Mouse (Mus musculus) brain, adult 2 months (tissue): ENCODE measurements around the gene Gm10665.
"Not testable (repeated sequence)": the region's sequence is repeated elsewhere in the genome, so short reads cannot be mapped to it uniquely, and the experiment has no call there.

Experiments used
- DNase-seq: peaks from one replicate; pipeline ENCODE4 v3.0.0; 2011; ENCODE audit warnings: low read depth, low spot score

Gene Gm10665

GRCm38 (mm10) chr7:22463975-22464374, at the start of gene Gm10665:
Gene Gm10665, minus strand, starts transcription at chr7:22464075.
- DNase-seq: not testable (repeated sequence)

DNA sequence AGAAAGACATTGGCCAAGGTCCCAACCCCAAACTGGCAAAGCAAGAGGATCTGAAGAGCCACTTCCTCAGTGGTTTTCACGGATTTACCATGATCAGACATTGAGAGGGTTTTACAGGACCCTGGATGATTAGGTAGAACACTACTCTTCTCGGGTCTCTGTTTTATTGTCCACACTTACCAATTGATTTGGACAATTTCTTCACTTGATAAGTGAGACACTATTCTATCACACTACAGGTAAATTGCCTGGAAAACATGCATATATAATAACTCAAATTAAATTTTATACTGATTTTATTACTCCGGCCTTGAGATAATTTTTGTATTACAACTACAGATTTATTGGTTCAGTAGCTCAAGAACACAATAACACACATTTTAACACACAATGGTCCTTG, 35.7 kb upstream of the Gm10665 start, which contains the start of gene Vmn1r151:
Vmn1r151 (minus strand) TSS at position 101 of the 400 bp plus-strand sequence.
- not testable (repeated sequence) for DNase-seq

DNA sequence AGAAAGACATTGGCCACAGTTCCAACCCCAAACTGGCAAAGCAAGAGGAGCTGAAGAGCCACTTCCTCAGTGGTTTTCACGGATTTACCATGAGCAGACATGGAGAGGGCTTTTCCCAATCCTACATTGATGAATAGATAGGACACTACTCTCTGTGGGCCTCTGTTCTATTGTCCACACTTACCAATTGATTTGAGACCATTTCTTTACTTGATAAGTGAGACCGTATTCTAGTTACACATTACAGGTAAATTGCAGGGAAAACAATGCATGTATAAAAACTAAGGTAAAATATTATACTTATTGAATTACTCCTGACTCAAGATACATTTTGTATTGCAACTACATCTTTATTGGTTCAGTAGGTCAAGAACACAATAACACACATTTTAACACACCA, 25.7 kb downstream of the Gm10665 start, which contains the start of gene Vmn1r149:
Vmn1r149 (minus strand) TSS at position 101 of the 400 bp plus-strand sequence.
- DNase-seq: not testable (repeated sequence)

DNA sequence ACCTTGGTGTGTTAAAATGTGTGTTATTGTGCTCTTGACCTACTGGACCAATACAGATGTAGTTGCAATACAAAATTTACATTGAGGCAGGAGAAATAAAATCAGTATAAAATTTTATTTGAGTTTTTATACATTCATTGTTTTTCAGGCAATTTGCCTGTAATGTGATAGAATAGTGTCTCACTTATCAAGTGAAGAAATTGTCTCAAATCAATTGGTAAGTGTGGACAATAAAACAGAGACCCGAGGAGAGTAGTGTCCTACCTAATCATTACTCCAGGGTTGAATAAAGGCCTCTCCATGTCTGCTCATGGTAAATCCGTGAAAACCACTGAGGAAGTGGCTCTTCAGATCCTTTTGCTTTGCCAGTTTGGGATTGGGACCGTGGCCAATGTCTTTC, 50.6 kb downstream of the Gm10665 start, which contains the start of gene Vmn1r148:
Vmn1r148 (plus strand) TSS at position 301 of the 400 bp plus-strand sequence.
- not testable (repeated sequence) for DNase-seq
